Mouse (Mus musculus) right cerebral cortex, adult 18-20 months (tissue): Measurements from ENCODE around the gene Hectd1.
A peak's percentile ranks its signal among the peaks of the same experiment; 100 is the strongest.

ENCODE experiments used
- DNase-seq: peaks from one replicate; pipeline ENCODE4 v3.0.0; 2022; ENCODE audit warnings: mixed read lengths

The Hectd1 gene

DNA sequence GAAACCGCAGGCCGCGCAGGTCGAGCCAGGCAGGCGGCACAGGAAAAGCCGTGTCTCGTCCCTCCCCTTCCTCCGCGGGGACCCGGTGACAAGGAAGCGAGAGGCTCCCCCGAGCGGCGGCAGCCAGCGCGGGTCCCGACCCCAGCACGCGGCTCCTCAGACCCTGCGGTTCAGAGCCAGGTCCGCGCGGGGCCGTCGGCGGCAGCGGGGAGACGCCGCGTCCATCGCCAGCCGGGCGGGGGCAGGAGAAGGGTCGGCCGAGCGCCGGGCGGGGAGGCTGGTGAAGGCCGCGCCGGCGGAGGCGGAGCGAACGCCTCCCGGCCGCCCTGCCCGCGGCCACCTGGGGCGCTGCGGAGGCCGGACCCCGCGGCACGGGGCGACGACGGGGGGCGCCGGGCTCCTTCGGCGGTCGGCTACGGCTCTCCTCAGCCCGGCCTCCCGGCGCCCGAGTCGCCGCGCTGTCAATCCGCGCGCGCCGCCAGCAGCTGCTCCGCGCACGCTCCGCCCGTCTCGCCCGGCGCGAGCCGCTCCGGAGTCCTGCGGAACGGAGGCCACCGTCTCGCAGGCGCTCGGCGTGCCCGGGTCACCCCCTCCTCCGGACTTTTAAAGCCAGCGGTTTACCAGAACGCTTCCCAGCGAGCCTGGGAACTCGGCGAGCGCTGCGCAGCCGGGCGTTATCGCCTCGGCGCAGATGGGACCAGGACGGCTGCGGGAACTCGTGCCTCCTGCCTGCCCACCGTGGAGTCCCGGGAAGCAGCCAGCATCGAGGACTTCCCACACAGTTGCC is at the start of gene Hectd1:
Gene Hectd1 (minus strand): TSS at position 247 of the 787 bp plus-strand sequence.
- peak; percentile 82 for DNase-seq

DNA sequence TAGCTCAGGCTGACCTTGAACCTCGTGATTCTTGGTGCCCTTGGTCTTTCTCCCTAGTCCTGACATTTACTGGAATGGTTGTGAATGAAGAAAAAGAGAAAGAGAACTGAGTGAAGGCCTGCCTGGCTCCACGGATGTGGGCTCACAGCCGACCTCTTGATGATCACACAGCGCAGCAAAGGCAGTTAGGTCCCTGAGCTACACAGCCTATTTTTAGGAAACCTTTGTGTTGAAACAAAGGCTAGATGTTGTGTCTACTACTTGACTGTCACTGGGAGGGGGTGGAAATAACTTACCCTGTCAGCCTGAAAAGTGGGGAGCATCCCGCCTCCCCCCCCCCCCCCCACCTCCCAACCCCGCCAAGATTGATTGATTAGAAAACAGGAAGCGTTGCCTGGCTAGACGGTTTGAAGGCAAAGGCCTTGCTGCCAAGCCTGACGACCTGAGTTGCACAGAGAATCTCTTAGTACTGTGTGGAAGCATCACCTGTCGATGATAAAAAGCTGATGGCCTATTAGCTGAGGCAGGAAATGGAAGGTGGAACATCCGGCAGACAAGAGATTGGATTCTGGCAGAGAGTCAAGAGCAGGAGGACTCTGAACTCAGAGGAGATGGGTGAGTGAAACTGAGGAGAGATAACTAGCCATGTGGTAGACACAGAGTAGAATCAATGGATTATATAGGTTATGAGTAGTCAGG is 42.3 kb upstream of the Hectd1 start:
- DNase-seq = no peak

GRCm38 (mm10) chr12:51869511-51869910 is 40.2 kb upstream of the Hectd1 start:
- DNase-seq = no peak

DNA sequence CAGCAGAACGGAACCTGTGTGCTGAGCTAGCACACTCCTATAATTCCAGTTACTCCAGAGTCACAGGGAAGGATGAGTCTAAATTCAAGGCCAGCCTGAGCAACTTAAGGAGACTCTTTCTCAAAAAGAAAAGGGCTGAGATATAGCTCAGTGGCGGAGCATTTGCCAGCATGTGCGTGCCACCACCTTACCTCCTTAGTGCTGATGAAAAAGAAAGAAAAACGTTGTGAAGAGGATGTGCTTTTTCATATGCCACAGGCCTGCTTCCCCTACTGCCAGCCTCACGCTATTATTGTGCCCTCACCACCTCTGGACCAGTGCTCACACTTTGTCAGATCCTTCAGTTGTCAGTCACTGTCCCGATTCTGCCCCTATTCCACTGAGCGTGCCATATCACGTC is 37.7 kb upstream of the Hectd1 start:
- no peak for DNase-seq

- DNase-seq = no peak
These were observed 37.0 kb upstream of the Hectd1 start for GRCm38 (mm10) chr12:51866226-51866910.

DNA sequence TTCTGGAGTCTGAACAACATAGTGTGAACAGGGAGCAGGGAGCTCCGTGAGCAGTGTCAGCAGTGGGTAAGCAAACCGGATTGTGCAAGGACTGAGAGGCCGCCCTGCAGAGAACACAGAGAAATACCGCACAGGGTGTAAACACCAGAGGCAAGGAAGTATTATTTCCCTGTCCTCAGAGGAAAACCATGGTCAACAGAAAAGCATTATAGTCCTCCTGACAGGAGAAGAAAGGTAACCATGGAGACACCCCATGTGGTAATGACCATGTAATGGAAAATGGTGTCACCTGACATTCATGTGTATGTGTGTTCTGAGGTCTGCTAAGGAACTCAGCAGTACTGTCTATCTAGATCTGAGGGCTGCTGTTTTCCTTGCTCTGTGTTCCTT is 36.4 kb upstream of the Hectd1 start:
- no peak for DNase-seq

- no peak for DNase-seq
These were observed 35.9 kb upstream of the Hectd1 start for GRCm38 (mm10) chr12:51865061-51865789.

DNA sequence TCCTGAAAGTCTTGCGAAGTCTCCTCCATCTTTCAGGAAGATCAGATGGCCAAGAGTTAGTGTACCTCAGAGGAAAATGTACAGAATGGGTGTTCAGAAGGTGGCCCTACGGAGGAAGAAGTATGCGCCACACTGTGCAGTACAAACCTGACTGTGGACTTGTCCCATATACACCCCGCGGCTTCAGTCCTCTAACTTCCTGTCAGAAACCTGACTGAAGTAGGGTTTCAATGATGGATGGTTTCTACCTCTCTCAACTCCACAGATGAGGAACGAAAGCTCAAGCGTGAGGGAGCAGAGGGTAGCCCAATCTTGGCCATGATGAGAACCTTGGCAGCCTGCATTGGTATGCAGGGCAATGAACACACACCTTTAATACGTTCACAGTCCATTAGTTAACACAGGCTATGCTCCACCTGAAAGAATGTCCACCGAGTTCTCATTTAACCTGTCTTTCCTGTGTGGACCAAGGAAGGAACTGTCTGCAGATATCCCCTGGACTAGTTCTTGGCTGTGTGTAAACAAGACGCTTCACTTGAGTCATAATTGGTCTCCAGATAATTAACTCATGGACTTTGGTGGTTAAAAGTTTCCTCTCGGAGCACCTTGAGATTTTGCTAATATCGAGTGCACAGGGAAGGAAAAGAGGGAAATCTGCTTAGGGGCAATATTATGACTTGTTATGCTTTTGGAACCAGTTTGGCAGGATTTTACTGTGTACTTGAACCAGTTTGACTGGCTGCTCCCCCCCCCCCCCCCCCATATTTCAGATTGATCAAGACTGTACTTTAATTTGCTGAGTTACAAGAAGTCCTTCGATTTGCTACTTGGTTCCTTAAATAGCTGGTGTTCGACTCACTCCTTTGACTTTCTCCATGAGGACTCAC is 34.0 kb upstream of the Hectd1 start:
- DNase-seq = no peak

DNA sequence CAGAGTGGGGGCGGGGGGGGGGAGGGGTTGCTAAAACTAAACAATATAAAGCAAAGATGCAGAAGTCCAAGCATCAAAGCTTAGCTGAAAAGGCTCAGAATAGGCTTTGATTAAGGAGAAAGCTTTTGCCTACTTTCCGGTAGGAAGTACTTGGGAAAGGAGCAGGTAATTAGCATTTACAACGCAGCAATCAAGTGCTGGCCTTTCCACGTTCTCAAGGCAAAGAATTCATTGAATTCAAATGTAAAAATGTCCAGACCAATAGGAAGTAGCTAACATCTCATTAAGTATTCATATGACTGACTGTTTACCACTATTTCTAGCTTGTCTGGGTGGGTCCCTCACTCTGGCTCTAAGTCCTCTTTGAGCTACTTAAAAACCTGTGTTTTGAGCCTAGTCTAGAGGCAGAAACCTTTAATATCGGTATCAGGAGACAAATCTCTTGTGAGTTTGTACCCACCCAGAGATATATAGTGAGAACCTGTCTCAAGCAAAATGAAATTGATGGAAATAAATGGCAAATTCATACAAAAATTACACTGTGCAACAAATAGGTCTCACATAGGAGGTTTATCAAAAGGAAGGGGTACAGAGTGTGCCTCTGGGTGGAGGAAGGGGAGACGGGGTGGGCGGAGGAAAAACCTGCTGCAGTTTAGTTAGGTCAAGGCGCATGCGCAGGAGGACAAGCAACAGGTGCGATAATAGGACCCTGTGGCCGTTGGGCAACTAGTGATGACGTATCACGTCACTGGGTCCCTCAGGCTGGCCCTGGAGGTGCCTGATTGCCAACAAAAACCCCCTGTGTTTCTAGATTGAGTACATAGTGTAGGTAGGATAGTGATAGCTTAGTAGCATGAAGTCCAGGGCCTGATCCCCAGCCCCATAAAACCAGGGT is 29.0 kb upstream of the Hectd1 start:
- no peak for DNase-seq

DNA sequence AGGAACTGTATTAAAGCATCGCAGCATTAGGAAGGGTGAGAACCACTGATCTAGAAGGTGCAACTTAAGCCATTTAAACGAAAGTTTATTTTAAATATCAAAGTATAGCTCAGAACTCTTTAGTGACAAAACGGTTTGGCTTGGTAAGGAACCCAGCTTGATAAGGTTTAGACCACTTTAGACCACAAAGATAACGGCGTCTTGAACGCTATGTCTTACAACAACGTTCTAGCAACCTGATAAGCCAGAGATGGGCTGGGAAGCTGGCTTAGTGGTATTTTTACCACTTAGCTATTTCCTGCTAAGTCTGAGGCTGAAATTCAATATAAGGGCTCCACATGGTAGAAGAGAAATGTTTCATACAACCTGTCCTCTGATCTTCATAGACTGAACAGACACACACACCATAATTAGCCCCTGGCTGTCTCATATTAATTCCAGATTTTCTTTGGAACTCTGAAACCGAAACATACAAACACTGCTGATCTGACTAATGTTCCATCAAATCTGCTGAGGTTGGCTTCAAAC is 27.5 kb upstream of the Hectd1 start:
- DNase-seq = no peak

GRCm38 (mm10) chr12:51855872-51856271 is 26.5 kb upstream of the Hectd1 start:
- no peak for DNase-seq

DNA sequence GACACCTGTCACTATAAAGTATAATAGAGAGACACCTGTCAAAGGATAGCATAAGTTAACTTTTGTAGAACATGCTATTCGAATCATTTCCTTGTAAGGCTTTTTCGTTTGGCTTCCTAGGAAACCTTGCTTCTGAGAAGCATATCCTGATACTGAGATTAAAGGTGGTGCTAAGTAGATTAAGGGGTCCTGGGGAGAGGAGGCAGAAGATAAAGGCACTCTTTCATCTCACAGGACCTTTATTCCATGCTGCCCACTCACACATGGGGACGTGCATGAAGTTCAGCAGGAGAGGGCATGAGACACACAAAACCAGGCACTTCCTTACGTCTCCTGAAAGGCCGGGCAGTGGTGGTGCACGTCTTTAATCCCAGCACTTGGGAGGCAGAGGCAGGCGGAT is 26.1 kb upstream of the Hectd1 start:
- no peak for DNase-seq

- DNase-seq = no peak
These were observed 22.3 kb upstream of the Hectd1 start for GRCm38 (mm10) chr12:51851617-51852016.

DNA sequence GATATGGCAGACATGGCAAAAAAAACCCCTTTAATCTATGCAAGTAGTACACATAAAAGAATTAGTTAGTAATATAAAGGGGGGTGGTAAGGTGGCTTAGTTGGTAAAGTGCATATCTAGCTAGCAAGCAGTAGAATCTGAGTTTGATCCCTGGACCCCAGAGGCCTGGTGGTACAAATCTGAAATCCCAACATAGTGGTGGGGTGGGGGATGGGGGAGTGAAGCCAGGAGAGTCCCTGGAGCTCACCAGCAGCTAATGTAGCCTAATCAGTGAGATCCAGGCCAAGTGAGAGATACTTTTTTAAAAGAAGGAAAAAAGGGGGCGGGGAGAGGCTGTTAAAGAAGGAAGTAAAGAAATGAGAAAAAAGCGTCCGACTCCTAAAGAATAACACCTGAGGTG is 21.8 kb upstream of the Hectd1 start:
- no peak for DNase-seq

GRCm38 (mm10) chr12:51850339-51850738 is 21.0 kb upstream of the Hectd1 start:
- DNase-seq = no peak

GRCm38 (mm10) chr12:51849902-51850301 is 20.6 kb upstream of the Hectd1 start:
- no peak for DNase-seq

DNA sequence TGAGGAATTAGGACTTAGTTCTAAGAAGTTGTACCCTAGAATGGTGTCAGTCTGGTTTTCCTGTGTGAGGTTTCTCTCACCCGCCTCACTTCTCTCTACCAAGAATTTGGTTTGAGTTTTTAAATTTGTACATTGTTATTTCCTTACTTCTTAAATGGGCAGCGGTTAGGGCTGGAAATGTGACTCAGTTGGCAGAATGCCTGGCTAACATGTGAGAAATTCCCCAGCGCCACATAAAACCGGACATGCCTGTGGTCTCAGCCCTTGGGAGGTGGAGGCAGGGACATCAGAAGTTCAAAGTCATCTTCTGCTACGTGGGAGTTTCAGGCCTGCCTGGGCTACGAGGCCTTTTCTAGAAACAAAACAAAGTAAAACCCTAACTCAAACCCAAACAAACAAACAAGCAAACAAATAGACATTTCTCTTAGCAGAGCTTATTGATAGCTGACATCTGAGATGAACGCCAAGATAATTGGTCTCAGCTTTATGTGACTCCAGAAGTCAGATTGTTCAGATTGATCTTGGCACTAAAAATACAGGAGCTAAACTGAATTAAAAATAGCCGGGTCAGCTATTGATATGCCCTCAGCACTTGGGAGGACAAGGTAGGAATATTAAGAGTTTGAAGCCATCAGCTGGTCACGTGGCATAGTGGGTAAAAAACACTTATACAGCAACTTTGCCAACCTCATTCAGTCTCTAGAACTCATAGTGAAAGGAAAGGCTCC is 18.8 kb upstream of the Hectd1 start:
- DNase-seq = no peak

GRCm38 (mm10) chr12:51845261-51845660 is 15.9 kb upstream of the Hectd1 start:
- DNase-seq = no peak

GRCm38 (mm10) chr12:51844771-51845256 is 15.5 kb upstream of the Hectd1 start:
- DNase-seq = peak; percentile 89
